Mouse (Mus musculus): ENCODE data around the gene Cep350. TPM values are rescaled to one million over a fixed set of nuclear protein-coding genes. Genes with fewer than 3 reads are reported as not detected.
"Not testable (repeated sequence)": the region's sequence is repeated elsewhere in the genome, so short reads cannot be mapped to it uniquely, and the experiment has no call there.

The Cep350 gene
- polyA plus RNA-seq, 1 experiment from 2014 or later = 9.3 TPM

- H3K4me1 ChIP-seq (ENCODE audit: insufficient read depth, low read depth, low read length) = no peaks in the 10 kb centered on the region
- peaks cover 61% of the 10 kb centered on the region for H3K36me3 ChIP-seq (ENCODE audit: insufficient read depth, low read length)
- no peak for ATAC-seq
- no peak overlapping the region for H3K9ac ChIP-seq (replicated peaks; ENCODE audit: low read depth)
- 82% methylated on average over 3 of the region's 3 CpGs for WGBS
- no peaks in the 10 kb centered on the region for H3K27me3 ChIP-seq (replicated peaks; ENCODE audit: insufficient read depth, low read length)
- H3K4me2 ChIP-seq (replicated peaks; ENCODE audit: low read depth, low read length) = no peak overlapping the region
- no peak for DNase-seq (ENCODE audit: low spot score)
- no peaks in the 10 kb centered on the region for H3K9me3 ChIP-seq (ENCODE audit: low read length)
- TF ChIP-seq EP300 (IDR thresholded peaks at IDR 0.05) = no peak
- no peak for TF ChIP-seq CTCF (IDR thresholded peaks at IDR 0.05)
- H3K4me3 ChIP-seq (ENCODE audit: low read depth, low read length) = no peak overlapping the region
- no peak overlapping the region for H3K27ac ChIP-seq (ENCODE audit: low read length)
Observed at GRCm38 (mm10) chr1:155903561-155903960, 69.5 kb downstream of the Cep350 start.

- Histone ChIP-seq H3K4me1 (ENCODE audit: insufficient read depth, low read depth, low read length) (no peaks in the 10 kb centered on the region), H3K27ac (ENCODE audit: low read length) (no peak overlapping the region), H3K27me3 (replicated peaks; ENCODE audit: insufficient read depth, low read length) (no peaks in the 10 kb centered on the region), H3K36me3 (ENCODE audit: insufficient read depth, low read length) (peaks cover 61% of the 10 kb centered on the region), H3K4me2 (replicated peaks; ENCODE audit: low read depth, low read length) (no peak overlapping the region), H3K9me3 (ENCODE audit: low read length) (no peaks in the 10 kb centered on the region), H3K9ac (replicated peaks; ENCODE audit: low read depth) (no peak overlapping the region), H3K4me3 (ENCODE audit: low read depth, low read length) (no peak overlapping the region)
- no peak for TF ChIP-seq EP300 (IDR thresholded peaks at IDR 0.05)
- TF ChIP-seq CTCF (IDR thresholded peaks at IDR 0.05) = no peak
- WGBS = 96% methylated on average over 8 of the region's 8 CpGs
- DNase-seq (ENCODE audit: low spot score) (no peak), ATAC-seq (no peak)
Observed at GRCm38 (mm10) chr1:155901348-155901747, 71.7 kb downstream of the Cep350 start.

- no peak overlapping the region for H3K27ac ChIP-seq (ENCODE audit: low read length)
- TF ChIP-seq CTCF (IDR thresholded peaks at IDR 0.05) (no peak), EP300 (IDR thresholded peaks at IDR 0.05) (no peak)
- no peak overlapping the region for H3K4me3 ChIP-seq (ENCODE audit: low read depth, low read length)
- WGBS = 92% methylated on average over 10 of the region's 10 CpGs
- H3K9me3 ChIP-seq (ENCODE audit: low read length) = no peaks in the 10 kb centered on the region
- DNase-seq (ENCODE audit: low spot score) (no peak), ATAC-seq (no peak)
- H3K36me3 ChIP-seq (ENCODE audit: insufficient read depth, low read length) = peaks cover 52% of the 10 kb centered on the region; the same call in 1 of the 2 replicates
- no peak overlapping the region for H3K4me2 ChIP-seq (replicated peaks; ENCODE audit: low read depth, low read length)
- H3K27me3 ChIP-seq (replicated peaks; ENCODE audit: insufficient read depth, low read length) = no peaks in the 10 kb centered on the region
- no peak overlapping the region for H3K9ac ChIP-seq (replicated peaks; ENCODE audit: low read depth)
- no peaks in the 10 kb centered on the region for H3K4me1 ChIP-seq (ENCODE audit: insufficient read depth, low read depth, low read length)
Observed at GRCm38 (mm10) chr1:155894382-155894781, 78.7 kb downstream of the Cep350 start.

- Histone ChIP-seq H3K27ac (ENCODE audit: low read length) (no peak overlapping the region), H3K36me3 (ENCODE audit: insufficient read depth, low read length) (peaks cover 32% of the 10 kb centered on the region), H3K4me1 (ENCODE audit: insufficient read depth, low read depth, low read length) (no peaks in the 10 kb centered on the region), H3K4me3 (ENCODE audit: low read depth, low read length) (no peak overlapping the region), H3K9me3 (ENCODE audit: low read length) (no peaks in the 10 kb centered on the region), H3K4me2 (replicated peaks; ENCODE audit: low read depth, low read length) (no peak overlapping the region), H3K9ac (replicated peaks; ENCODE audit: low read depth) (no peak overlapping the region), H3K27me3 (replicated peaks; ENCODE audit: insufficient read depth, low read length) (no peaks in the 10 kb centered on the region)
- no peak for DNase-seq (ENCODE audit: low spot score)
- no peak for TF ChIP-seq EP300 (IDR thresholded peaks at IDR 0.05)
- no peak for TF ChIP-seq CTCF (IDR thresholded peaks at IDR 0.05)
- WGBS = 59% methylated on average over 2 of the region's 2 CpGs
- no peak for ATAC-seq
Observed at GRCm38 (mm10) chr1:155886846-155887245, 86.2 kb downstream of the Cep350 start.

- not testable (repeated sequence) for H3K9ac ChIP-seq (replicated peaks; ENCODE audit: low read depth); ATAC-seq; H3K9me3 ChIP-seq (ENCODE audit: low read length); H3K27me3 ChIP-seq (replicated peaks; ENCODE audit: insufficient read depth, low read length); H3K4me2 ChIP-seq (replicated peaks; ENCODE audit: low read depth, low read length); H3K4me1 ChIP-seq (ENCODE audit: insufficient read depth, low read depth, low read length); DNase-seq (ENCODE audit: low spot score); H3K27ac ChIP-seq (ENCODE audit: low read length); H3K4me3 ChIP-seq (ENCODE audit: low read depth, low read length)
- 79% methylated on average over 3 of the region's 3 CpGs for WGBS
- H3K36me3 ChIP-seq (ENCODE audit: insufficient read depth, low read length) = peaks cover 27% of the 10 kb centered on the region
Observed at GRCm38 (mm10) chr1:155882646-155883231, 90.3 kb downstream of the Cep350 start.

GRCm38 (mm10) chr1:155879596-155879995 is 93.5 kb downstream of the Cep350 start:
- H3K27ac ChIP-seq (ENCODE audit: low read length) = no peak overlapping the region
- H3K4me1 ChIP-seq (ENCODE audit: insufficient read depth, low read depth, low read length) = no peaks in the 10 kb centered on the region
- no peak for TF ChIP-seq EP300 (IDR thresholded peaks at IDR 0.05)
- no peak for TF ChIP-seq CTCF (IDR thresholded peaks at IDR 0.05)
- no peaks in the 10 kb centered on the region for H3K27me3 ChIP-seq (replicated peaks; ENCODE audit: insufficient read depth, low read length)
- peaks cover 26% of the 10 kb centered on the region for H3K36me3 ChIP-seq (ENCODE audit: insufficient read depth, low read length)
- DNase-seq (ENCODE audit: low spot score) (no peak), ATAC-seq (no peak)
- no peaks in the 10 kb centered on the region for H3K9me3 ChIP-seq (ENCODE audit: low read length)
- no peak overlapping the region for H3K9ac ChIP-seq (replicated peaks; ENCODE audit: low read depth)
- H3K4me3 ChIP-seq (ENCODE audit: low read depth, low read length) = no peak overlapping the region
- WGBS = 81% methylated on average over 3 of the region's 3 CpGs
- H3K4me2 ChIP-seq (replicated peaks; ENCODE audit: low read depth, low read length) = no peak overlapping the region

GRCm38 (mm10) chr1:155862967-155863366 is 110.1 kb downstream of the Cep350 start:
- Histone ChIP-seq H3K9me3 (ENCODE audit: low read length) (no peaks in the 10 kb centered on the region), H3K4me1 (ENCODE audit: insufficient read depth, low read depth, low read length) (no peaks in the 10 kb centered on the region), H3K4me2 (replicated peaks; ENCODE audit: low read depth, low read length) (no peak overlapping the region), H3K27ac (ENCODE audit: low read length) (no peak overlapping the region), H3K27me3 (replicated peaks; ENCODE audit: insufficient read depth, low read length) (no peaks in the 10 kb centered on the region), H3K36me3 (ENCODE audit: insufficient read depth, low read length) (peaks cover 24% of the 10 kb centered on the region), H3K9ac (replicated peaks; ENCODE audit: low read depth) (no peak overlapping the region), H3K4me3 (ENCODE audit: low read depth, low read length) (no peak overlapping the region)
- ATAC-seq = no peak
- WGBS = 67% methylated on average over 4 of the region's 4 CpGs
- DNase-seq (ENCODE audit: low spot score) = peak; percentile 19
- TF ChIP-seq EP300 (IDR thresholded peaks at IDR 0.05) = no peak
- TF ChIP-seq CTCF (IDR thresholded peaks at IDR 0.05) = peak; percentile 57

All from lung, postnatal 0 days (tissue).